Mouse (Mus musculus) kidney, postnatal 25 days (tissue): ENCODE data around the gene Moxd1.
A peak's percentile ranks its signal among the peaks of the same experiment; 100 is the strongest.

Source experiments
- DNase-seq, 2 experiments: peaks; one replicate each; pipeline ENCODE4 v3.0.0; 2021; ENCODE audit warnings: mixed read lengths in 2 of 2

Moxd1 gene

DNA sequence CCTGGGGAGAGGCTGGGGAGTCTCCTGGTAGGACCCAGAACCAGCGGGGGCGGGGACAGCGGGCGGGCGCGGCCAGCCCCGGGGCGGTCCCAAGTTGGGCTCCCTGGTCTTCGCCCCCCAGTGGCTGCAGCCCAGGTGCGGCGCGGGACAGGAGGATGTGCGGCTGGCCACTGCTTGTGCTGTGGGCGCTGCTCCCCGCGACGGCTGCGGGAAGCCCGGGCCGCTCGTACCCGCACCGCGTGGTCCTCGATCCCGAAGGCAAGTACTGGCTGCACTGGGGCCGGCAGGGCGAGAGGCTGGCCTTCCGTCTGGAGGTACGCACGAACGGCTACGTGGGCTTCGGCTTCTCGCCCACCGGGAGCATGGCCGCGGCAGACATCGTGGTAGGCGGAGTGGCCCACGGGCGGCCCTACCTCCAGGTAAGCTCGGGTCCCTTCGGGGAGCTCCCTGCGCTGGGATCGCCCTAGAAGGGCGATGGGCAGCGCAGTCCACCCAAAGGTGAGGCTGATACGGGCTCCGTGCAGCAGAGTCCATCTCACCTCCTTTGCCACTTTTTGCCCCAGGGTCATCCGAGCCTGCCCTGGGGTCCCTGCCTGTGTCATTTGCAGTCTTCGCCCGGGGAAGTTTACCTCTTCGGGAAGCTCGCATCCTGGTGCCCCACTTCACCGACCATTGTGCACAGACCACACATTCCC is at the start of gene Moxd1:
Gene Moxd1, plus strand, starts transcription at position 69 of the 695 bp plus-strand sequence.
- DNase-seq: peak; percentile 42 to 55

DNA sequence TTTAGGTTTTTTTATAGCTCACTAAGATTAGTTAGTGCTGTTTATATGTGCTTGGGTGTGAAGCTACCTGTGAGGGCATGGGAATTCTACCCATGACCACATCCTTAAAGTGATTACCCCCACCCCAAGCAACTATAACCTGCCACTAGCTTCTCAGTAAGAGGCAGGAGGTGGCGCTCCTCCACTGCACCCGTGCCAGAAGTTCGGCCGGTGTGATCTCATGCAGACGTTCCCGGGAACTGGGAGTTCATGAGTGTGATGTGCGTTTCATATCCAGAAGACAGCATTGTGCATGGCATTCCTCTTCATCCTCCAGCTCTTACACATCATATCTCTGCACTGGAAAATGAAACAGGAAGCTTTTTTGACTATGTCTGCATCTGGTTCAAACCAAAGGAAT is 32.9 kb upstream of the Moxd1 start:
- no peak for DNase-seq

DNA sequence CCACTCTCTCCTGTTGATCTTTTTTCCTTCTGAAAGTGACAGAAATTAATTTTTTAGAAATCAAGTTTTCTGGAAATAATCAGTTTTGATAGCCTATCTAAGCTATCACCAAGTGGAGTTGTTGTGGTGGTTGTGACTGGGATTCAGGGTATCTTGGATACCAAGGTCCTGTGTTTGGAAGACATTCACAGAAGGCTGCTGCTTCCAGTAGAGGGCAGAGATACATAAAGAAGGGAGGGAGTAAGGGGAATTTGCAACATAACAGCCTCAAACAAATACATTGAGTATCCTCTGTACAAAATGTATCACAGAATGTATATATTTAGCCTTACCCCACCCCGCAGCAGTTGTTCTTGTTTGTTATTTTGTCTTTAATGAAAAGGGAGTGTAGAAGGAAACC is 31.3 kb upstream of the Moxd1 start:
- DNase-seq: no peak

DNA sequence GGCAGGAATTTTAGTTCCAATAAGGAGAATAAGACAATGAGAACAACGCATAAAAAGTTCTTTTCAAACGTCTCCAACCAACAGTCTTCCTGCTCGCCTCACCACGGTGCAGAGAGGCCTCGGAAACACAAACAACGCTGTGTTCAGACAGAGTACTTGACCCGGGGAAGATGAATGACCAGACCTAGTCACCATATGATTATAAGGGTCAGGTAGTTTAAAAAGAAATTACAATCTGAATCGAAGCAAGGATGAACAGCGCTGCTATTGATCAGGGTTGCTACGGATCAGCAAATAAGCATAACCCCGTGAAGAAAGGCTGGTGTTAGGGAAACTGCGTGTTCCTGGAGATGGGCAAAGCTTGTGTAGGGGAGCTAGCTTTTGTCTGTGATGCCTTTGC is 24.0 kb upstream of the Moxd1 start:
- DNase-seq: no peak

DNA sequence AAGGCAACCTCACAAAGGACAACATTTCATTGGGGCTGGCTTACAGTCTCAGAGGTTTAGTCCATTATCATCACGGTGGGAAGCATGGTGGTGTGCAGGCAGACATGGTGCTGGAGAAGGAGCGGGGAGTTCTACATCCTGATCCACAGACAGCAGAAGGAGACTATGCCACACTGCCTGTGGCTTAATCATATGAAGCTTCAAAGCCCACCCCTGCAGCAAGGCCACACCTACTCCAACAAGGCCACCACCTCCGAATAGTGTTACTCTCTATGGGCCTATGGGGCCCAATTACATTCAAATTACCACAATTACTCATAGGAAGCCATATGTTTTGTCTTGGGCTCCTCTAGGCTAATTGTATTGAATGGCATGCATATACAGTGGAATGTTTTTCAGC is 23.2 kb upstream of the Moxd1 start:
- no peak for DNase-seq

DNA sequence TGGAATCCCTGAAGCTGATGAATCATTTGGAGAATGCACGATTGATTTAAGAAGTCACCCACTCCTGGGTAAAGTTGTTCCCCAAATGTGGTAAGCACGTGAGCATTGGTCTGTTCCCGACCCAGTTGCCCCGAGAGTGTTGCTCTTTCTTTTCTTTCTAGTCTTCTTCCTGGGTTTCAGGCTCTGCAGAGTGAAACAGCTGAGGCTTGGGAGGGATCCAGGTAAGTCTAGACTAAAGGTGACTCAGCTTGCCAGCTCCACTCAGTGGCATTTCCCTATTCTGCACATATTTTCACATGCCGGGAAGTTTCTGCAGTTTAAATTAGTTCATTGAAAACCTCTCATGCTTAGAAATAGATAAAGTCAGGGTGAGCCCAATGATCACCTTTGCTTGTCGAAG is 13.2 kb upstream of the Moxd1 start:
- peak in 1 of 2 experiments; percentile 24 for DNase-seq

DNA sequence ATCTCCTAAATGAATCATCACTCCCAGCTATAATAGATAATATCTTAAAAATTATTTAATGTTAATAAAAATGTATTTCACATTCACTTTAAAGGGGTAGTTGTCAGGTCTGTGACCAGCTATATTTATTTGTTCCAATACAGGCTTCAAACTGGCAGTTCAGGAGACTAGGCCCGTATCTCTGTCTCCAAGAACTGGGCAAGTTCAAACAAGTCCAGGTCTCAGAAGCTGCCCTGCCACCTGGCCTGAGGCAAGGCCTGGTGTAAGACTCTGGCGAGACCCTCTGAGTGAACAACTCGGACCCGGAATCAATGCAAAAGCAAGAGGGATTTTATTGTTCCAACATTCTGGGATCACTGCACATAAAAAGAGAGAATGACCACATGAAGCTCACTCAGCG is 10.0 kb upstream of the Moxd1 start:
- DNase-seq: no peak

DNA sequence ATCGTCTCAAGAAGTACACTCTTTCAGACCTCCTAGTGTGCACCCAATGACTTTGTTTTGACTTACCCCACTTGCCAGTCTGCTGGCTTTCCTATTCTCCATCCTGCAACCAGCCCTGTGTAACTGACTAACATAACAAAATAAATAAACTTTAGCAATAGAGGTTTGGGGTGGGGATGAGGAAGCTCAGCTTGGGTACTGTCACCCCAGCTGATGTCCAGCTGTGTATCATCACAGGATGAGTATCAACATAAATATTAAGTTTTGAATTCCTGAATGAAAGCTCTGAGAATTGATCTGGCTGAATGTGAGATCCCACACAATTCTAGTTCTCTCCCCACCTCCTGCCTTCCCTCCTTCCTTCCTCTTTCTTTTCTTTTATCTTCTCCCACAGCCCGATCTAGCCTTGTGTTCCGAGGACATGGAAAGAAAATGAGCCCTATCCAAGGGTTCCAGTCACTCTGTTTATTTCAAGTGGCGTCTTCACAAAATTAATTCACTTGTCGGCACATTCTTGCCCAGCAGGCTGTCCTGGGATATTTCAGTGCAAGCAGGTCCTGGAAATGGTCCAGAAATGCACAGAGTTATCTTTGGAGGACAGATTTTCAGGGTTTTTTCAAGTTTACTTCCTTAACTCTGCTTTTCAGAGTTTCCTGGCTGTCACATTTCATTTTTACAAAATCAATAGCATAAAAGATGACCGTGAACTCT is 5.6 kb upstream of the Moxd1 start:
- no peak for DNase-seq

DNA sequence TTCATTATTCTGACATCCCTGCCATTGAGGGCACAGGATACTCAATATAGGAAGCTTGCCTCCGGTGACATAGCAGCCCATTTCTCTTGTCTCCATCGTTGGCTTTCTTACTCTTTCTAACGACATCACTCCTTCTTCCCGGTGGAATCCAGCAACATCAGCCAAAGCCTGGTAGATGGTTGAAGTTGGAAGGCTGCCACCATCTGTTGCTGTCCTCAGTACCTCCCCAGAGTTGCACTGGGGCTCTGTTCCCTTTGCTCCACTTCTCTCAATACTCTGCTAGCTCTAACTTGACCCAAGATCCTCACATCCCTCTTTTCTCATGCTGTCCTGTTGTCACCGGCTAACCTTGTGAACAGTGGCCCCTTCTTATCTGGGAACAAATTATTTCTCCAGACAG is 2.4 kb upstream of the Moxd1 start:
- DNase-seq: no peak

DNA sequence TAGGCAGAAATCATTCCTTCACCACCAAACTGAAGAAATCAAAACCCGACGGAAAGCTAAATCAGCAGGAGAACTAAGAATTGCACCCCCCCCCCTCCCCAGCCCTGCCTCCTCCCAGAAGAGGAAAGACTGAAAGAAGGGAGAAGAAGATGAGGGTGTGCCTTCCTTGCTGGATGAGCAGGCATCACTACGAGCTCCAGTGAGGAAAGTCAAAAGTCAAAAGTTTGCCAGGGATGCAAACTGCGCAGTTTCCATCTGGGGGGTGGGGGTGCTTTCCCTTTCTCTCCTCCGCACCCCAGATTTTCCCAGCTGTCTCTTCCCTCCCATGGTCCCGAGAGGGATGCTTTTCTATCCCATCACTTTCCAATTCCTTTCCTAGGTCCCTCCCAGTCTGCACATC is 406 bp upstream of the Moxd1 start:
- DNase-seq: no peak

DNA sequence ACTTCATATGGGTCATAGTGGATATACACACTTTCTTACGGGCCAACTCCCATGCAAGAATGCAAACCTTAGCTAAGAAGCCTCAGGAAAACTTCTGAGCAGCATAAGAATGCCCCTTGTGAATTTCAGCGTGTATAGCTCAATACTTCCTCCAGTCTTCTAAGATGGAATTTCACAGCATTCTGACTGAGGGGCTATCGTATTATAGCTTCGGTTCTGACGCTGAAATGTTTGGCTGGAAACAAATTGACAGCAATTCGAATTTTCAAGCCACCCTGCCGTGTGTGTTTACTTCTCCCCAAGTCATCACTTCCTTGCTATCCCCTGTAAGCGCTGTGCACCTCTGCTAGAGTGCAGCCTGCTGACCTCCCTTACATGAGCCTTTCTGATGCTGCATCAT is 1.3 kb downstream of the Moxd1 start:
- no peak for DNase-seq

DNA sequence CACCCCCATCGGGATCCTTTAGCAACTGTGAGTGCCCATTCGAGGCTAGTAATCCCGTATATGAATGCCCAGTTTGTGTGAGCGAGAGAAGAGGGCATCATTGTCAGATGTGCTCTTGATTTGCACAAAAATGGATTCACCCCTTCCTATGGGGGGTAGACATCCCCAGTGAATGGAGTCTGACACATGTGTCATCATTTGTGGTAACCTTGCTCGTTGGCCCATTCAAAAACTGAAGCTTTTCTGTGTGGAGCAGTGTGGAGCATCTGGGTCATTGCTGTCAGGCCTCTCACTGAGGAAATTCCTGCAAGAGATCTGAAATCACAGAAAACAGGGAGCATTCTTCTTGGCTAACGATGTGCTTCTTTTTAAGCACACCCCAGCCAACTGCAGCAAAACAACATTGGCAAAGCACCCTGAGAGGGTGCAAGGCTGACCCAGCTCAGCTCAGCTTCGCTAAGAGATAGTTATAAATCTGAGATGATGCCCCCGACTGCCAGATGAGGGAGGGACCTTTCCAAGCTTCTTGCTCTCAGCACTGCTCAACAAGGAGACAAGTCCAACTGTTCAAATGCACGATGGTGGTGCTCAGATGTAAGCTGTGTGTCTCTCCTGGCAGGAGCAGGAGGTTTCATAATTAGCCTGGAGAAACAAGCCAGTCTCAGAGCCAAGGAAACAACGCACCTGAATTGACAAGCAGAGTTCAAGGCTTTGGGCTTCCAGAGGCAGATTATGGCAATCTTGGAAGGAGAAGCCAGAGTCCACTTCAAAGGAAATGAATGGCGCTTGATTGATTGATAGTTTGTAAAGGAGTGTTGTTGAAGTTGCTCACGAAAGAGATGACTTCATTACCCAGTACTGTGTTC is 5.2 kb downstream of the Moxd1 start:
- no peak for DNase-seq

DNA sequence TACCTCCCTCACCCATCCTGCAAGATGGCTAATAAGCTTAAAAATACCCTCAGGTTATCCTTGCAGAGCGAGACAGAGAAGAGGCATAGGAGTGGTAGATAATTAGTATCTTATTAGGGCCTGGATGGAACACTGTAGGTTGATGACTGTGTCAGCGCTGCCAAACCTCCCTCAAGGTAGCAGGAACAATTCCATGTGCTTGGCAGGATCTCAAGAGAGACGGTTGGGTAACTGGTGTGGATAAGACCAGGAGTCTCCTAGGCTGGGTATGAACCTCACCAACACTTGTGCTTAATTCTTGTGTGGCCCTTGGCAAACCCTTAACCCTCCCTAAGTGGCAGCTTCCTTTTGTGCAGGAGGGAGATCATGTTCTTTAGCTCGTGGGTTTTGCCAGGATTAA is 9.0 kb downstream of the Moxd1 start:
- no peak for DNase-seq

DNA sequence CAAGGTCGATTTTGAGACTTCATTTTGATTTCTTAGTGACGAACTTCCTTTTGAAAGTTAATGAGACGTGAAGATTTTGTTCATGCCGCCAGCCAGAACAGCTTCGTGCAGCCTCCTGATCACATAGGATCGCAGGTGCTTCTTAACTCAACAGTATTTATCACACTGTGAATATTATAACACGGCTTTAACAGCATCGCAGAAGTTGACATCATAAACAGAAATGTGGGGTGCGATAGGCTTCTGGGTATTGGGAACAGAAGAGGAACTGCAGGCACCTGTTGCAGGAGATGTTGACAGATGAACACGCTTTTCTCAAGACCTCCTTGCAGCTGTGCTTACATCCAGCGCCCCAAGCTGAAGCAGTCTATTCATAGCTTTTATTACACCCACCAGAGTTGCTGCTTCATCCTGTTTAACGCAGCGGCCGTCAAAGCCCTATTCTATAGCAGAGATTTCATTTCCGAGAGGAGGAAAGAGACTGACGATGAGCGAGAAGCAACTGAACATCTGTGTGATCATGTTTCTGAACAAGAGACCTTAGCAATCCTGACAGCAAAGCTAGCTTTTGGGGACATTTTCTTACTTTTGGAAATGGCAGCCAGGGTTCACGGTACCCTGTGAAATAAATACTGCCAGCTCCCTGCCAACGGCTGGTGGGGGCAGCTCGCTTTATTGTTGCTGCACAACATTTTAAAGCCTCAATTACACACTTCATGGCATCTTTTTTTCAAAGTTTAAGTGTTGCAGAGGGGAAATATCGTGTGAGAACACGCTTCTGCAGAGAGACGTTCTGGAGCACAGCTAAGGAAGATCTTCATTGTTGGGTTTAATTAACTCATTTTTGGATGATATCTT is 12.3 kb downstream of the Moxd1 start:
- DNase-seq: no peak

DNA sequence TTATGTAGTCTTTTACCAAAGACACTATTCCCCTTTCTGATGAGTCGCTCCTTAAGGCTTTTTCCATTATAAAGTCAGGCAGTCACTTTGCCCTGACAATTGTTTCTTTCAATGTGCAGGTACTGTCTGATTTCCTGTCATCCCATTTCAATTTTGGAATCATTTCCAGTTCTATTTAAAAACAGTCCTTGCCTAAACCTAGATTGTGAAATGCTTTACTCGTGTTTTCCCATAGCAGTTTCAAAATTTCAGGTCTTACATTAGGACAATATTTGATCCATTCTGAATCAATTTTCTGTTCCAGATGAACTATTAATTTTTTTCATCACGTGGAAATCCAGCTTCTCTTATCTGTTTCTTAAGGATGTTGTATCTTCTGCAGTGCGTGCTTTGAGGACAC is 23.5 kb downstream of the Moxd1 start:
- DNase-seq: no peak

DNA sequence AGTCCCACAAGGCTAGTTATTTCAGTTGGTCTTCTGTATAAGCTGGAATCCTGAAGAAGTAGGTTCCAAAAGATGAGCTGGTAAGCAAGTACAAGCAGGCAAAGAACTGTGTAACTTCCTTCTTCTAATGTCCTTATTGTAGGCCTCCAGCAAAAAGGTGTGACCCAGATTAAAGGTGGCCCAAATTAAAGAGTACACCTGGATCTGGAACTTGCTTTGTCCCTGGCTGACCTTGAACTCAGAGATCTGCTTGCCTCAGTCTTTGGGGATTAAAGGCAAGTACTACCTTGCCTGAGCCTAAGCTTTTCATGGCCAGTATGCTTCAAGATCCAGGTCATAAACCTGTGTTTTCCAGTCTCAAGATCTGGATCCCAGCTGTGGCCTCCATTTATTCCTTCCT is 24.8 kb downstream of the Moxd1 start:
- DNase-seq: no peak

DNA sequence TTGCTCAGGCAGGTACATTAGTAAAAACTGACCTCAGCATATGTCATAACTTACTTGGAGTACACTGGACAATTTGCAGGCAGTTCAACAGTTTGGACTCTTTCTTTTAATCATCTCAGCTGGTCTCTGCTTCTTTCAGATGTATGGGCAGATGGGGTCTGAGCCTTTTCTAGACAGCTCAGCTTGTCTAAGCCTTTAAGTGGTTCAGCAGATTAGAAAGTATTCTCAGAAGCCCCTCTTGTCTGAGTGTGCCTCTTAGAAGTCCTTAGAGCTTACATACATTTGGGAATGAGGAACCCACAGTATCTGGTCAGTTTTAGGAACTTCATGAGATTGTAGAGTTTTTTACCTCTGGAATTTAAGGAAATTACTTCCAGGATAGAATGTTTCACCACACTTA is 28.3 kb downstream of the Moxd1 start:
- no peak for DNase-seq

DNA sequence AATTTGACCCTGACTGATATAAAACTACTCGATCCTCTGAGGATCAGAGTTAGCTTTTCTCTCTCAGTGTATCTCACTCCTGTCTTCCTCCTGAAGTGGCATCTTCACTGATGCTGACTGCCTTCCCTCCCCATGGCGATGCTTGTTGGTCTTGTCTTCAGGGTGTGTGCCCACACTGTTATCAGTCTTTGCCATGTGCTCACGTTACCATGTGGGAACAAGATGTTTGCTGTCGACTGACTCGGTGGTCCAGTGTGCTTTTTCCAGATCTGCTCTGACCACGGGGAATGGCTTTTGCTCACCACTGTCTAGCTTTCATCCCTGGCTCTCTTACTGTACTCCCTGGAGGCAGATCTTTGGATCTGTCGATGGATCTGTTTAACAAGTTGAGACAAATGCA is 34.8 kb downstream of the Moxd1 start:
- DNase-seq: no peak

DNA sequence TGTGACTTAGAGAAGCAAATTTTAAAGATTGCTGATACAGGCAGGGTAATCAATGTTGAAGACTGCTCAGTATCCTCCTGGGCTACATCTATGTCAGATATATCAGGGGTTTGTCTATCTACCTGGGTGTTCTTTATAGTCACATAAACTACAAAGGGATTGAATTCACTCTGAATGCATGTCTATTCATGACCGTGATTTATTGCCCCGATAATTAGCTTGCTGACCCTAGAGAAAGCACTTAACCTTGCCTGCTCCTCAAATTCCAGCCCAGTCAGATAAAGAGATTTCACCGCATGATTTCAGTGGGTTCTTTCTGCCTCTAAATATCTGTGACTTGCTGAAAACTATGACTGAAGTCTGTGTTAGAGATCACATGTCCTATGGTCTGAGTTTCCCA is 35.6 kb downstream of the Moxd1 start:
- no peak for DNase-seq

DNA sequence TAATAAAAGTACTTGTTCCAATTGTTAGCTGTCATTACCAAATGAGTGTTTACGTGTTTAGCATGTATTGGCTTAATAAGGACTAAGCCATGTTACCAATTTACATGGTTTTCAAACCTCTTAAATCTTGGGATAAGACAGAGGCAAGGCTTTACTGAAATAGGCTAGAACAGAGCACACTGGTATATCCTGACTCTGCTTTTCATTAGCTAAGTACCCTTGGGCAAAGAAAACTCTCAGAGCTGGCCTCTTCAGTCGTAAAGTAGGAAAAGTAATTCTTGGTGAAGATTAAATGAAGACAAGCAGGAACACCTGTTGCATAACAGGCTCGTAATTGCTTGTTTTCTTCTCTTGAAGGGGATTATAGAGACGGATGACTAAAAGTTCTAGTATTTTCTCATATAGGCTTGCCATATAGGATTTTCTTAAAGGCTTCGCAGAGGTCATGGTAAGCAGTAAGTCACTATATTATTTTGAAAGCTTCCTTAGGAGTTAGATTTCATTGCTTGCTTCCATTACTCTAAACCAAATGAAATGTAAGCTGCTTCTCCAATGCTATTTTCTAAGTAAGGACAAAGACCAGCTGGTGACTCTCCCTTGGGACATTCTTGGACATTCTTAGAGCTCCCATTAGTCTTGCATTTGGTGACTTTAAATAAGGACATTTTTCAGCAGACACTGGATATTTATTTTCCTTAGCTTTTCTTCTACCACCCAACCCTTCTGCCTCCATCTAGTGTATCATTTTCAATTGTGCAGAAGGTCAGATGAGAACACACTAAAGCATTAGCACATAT is 36.7 kb downstream of the Moxd1 start:
- peak in 1 of 2 experiments; percentile 7 for DNase-seq

DNA sequence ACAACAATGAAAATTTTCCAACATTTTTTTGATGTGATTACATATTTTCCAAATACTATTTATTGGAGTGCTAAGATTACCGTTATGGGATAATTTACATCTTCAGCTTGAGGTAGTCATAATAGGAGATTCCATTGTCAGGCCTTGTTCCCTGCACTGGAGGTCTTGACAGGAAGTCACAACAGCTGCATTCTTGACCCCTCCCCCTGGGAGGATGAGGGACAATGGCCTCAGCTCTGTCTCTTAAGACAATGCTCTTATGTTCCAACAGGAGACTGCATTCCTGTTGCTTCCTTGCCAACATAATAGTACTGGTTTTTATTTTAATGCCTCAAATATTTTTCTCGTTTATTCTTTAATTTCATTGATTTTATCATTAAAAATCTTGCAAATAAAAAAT is 44.2 kb downstream of the Moxd1 start:
- DNase-seq: no peak

DNA sequence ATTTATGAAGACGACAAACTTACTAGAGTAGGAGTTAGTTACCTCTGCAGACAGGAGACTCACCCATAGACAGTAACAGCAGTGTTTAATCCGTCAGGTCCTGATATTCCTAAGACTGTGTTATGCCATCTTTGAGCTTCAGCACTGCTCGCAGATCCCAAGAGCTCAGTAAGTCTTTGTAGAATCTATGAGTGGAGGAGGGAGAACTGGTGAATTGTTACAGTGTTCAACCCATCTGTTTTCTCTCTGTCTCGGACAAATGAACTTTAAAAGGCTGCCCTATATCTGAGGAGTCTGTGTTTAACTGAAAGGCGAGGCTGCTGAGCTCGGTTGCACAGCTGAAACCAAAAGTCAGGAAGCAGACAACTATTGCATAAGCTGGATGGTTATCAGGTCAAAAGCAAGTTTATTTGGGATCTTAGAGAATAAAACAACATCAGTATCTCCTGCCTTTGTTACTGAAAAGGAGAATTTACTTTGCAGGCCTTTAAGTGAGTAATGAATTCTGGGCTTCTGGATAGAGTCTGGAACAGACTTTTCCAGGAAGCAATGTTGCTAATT is 47.8 kb downstream of the Moxd1 start:
- no peak for DNase-seq
